Mouse (Mus musculus) heart, postnatal 0 days (tissue): ENCODE measurements around the gene Rps27rt.

Source experiments
- CTCF ChIP-seq: IDR thresholded peaks from 2 replicates; pipeline ENCODE4 v1.5.1; 2016; ENCODE audit warnings: antibody characterized with exemption, control low read depth, low read depth
- EP300 ChIP-seq: IDR thresholded peaks from 2 replicates; pipeline ENCODE4 v1.6.1; 2016; ENCODE audit warnings: antibody characterized with exemption, low read depth

DNA sequence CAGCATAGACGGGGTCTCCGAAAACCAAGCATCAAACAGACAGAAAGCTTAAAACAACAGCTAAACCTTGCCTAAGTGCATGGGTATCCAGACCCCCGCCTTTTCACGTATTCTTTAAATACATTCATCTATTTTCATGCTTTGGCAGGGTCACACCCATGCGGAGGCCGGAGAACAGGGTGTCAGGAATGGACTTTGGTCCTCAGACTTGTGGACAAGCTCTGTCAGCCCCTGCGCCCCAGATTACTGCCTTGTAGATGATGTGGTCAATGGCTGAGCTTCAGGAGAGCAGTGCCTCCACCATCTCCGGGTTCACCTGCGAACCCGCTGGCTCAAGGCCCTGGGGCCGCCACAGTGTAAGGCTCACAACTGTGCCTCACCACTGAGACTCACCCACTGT is 27.2 kb downstream of the Rps27rt start:
- no peak for TF ChIP-seq CTCF
- no peak for TF ChIP-seq EP300
